Mouse (Mus musculus): ENCODE measurements around the gene Nkiras1. TPM values are rescaled to one million over a fixed set of nuclear protein-coding genes. Genes with fewer than 3 reads are reported as not detected.
"Not testable (repeated sequence)": the region's sequence is repeated elsewhere in the genome, so short reads cannot be mapped to it uniquely, and the experiment has no call there.

Nkiras1 gene
- 10 to 100 TPM; 95.0 to 98.3 TPM for total RNA-seq (2021)
- long read RNA-seq, experiment 1, full-length matches to known transcripts, result 146 of 160 reads
- long read RNA-seq, experiment 1, partial matches to known transcripts, result 1 of 160 reads
- long read RNA-seq, experiment 1, other reads (novel, unspliced or antisense), result 13 of 160 reads
- long read RNA-seq, experiment 2, full-length matches to known transcripts, result 86 of 101 reads
- long read RNA-seq, experiment 2, partial matches to known transcripts, result 0 of 101 reads
- long read RNA-seq, experiment 2, other reads (novel, unspliced or antisense), result 15 of 101 reads

- DNase-seq (ENCODE audit: low spot score in 2 of 2), result peak; percentile 99
- intact Hi-C loops (cut with DNase I), result loop anchor here (2.0 kb wide), 2 partner anchors 32 to 60 kb away; partner anchors contain the start of genes Nr1d2 and Ube2e1
Measured at GRCm38 (mm10) chr14:18270529-18271441, at the start of gene Nkiras1, which contains the start of gene Rpl15. Gene Nkiras1 (plus strand): TSS chr14:18271136. Gene Rpl15 (minus strand): TSS chr14:18271391.

GRCm38 (mm10) chr14:18221977-18222376 lies 49.0 kb upstream of the Nkiras1 start:
- intact Hi-C loops (cut with DNase I), result no loop called here
- DNase-seq (ENCODE audit: low spot score in 2 of 2), result peak in 1 of 2 experiments; percentile 32

- intact Hi-C loops (cut with DNase I); DNase-seq (ENCODE audit: low spot score in 2 of 2): not testable (repeated sequence)
Measured at GRCm38 (mm10) chr14:18225431-18225830, 45.5 kb upstream of the Nkiras1 start.

- intact Hi-C loops (cut with DNase I); DNase-seq (ENCODE audit: low spot score in 2 of 2): not testable (repeated sequence)
Measured at GRCm38 (mm10) chr14:18226181-18226580, 44.8 kb upstream of the Nkiras1 start.

GRCm38 (mm10) chr14:18229751-18230150 lies 41.2 kb upstream of the Nkiras1 start:
- DNase-seq (ENCODE audit: low spot score in 2 of 2), result not testable (repeated sequence)

GRCm38 (mm10) chr14:18231866-18232265 lies 39.1 kb upstream of the Nkiras1 start:
- intact Hi-C loops (cut with DNase I); DNase-seq (ENCODE audit: low spot score in 2 of 2): not testable (repeated sequence)

More at GRCm38 (mm10) chr14:18229751-18230150, 41.2 kb upstream of the Nkiras1 start:
- intact Hi-C loops (cut with DNase I), result not testable (repeated sequence)

GRCm38 (mm10) chr14:18233076-18233475 lies 37.9 kb upstream of the Nkiras1 start:
- intact Hi-C loops (cut with DNase I), result no loop called here
- DNase-seq (ENCODE audit: low spot score in 2 of 2), result no peak

- DNase-seq (ENCODE audit: low spot score in 2 of 2), result no peak
- intact Hi-C loops (cut with DNase I), result no loop called here
Measured at GRCm38 (mm10) chr14:18233981-18234960, 36.7 kb upstream of the Nkiras1 start.

GRCm38 (mm10) chr14:18236496-18237235 lies 34.3 kb upstream of the Nkiras1 start:
- not testable (repeated sequence) for DNase-seq (ENCODE audit: low spot score in 2 of 2)
- intact Hi-C loops (cut with DNase I), result loop anchor here (5.0 kb wide), 1 partner anchor 51 kb away; no protein-coding TSS in a partner anchor

GRCm38 (mm10) chr14:18237381-18237780 lies 33.6 kb upstream of the Nkiras1 start:
- intact Hi-C loops (cut with DNase I), result loop anchor here (5.0 kb wide), 1 partner anchor 50 kb away; no protein-coding TSS in a partner anchor

GRCm38 (mm10) chr14:18238131-18238749 lies 32.7 kb upstream of the Nkiras1 start:
- peak; percentile 98 to 99 for DNase-seq (ENCODE audit: low spot score in 2 of 2)
- intact Hi-C loops (cut with DNase I), result loop anchor here (2.0 to 5.0 kb wide), 2 partner anchors 33 to 49 kb away; partner anchors contain the start of genes Nkiras1 and Rpl15

More at GRCm38 (mm10) chr14:18237381-18237780, 33.6 kb upstream of the Nkiras1 start:
- DNase-seq (ENCODE audit: low spot score in 2 of 2), result no peak

GRCm38 (mm10) chr14:18238750-18239731 lies 31.9 kb upstream of the Nkiras1 start, which contains the start of gene Nr1d2:
Gene Nr1d2 (minus strand): TSS chr14:18239127.
- intact Hi-C loops (cut with DNase I), result loop anchor here (2.0 to 5.0 kb wide), 2 partner anchors 32 to 48 kb away; partner anchors contain the start of genes Nkiras1 and Rpl15
- DNase-seq (ENCODE audit: low spot score in 2 of 2), result peak; percentile 96 to 98

- intact Hi-C loops (cut with DNase I), result no loop called here
Measured at GRCm38 (mm10) chr14:18240132-18240531, 30.8 kb upstream of the Nkiras1 start.

GRCm38 (mm10) chr14:18241786-18242185 lies 29.1 kb upstream of the Nkiras1 start:
- no peak for DNase-seq (ENCODE audit: low spot score in 2 of 2)
- intact Hi-C loops (cut with DNase I), result no loop called here

More at GRCm38 (mm10) chr14:18240132-18240531, 30.8 kb upstream of the Nkiras1 start:
- no peak for DNase-seq (ENCODE audit: low spot score in 2 of 2)

- DNase-seq (ENCODE audit: low spot score in 2 of 2), result no peak
- intact Hi-C loops (cut with DNase I), result no loop called here
Measured at GRCm38 (mm10) chr14:18242638-18243130, 28.3 kb upstream of the Nkiras1 start.

- no peak for DNase-seq (ENCODE audit: low spot score in 2 of 2)
- intact Hi-C loops (cut with DNase I), result no loop called here
Measured at GRCm38 (mm10) chr14:18261203-18261602, 9.7 kb upstream of the Nkiras1 start.

All from left cerebral cortex, postnatal 14 days (tissue).